38 mouse cellular contexts compared by ENCODE assay signal in the genomic region with DNA sequence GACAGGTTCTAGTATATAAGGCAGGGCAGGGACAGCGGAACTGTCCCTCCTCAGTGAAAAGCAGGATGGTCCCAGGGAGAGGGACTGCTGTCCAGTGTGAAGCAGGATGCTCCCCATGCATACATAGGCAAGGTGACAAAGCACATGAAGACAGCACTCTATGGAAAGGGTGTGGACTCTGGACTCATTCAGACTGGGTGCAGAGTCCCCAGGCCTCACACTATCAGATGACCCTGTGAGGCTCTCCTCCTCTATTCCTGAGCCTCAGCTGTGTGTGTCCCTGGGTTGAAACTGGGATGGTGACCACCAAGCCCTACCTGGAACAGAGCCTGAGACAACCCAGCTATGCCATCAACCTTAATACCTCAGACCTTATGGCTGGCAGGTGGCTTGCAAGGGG. TPM values are rescaled to one million over a fixed set of nuclear protein-coding genes. Genes with fewer than 3 reads are reported as not detected.
DNase-seq lines count a peak whose midpoint lies in the region; ATAC-seq and TF ChIP-seq lines count a peak whose summit lies in the region.
"Had no signal": no experiment of that assay in that cellular context is flagged by ENCODE, and none has a peak within 500 bp of the region (broad histone marks: within the 10 kb centered on the region; RNA-seq: fewer than 3 reads in every experiment).

No protein-coding gene starts in this region.

- no peaks in the 10 kb centered on the region for H3K27me3 ChIP-seq in G1E (ENCODE audit: insufficient read depth, low read length)
- H3K27me3 ChIP-seq in intestine, embryonic 14.5 days (replicated peaks; ENCODE audit: control insufficient read depth, insufficient read depth, low read length): no peaks in the 10 kb centered on the region
- no peaks in the 10 kb centered on the region for H3K27me3 ChIP-seq in liver, adult 2 months (ENCODE audit: control insufficient read depth, insufficient read depth, low read length)
- H3K27me3 ChIP-seq in liver, embryonic 15.5 days: no peaks in the 10 kb centered on the region
- H3K27me3 ChIP-seq: embryonic facial prominence, embryonic 12.5 days; forebrain, embryonic 15.5 days; midbrain, embryonic 13.5 days; neural tube, embryonic 13.5 days; stomach, embryonic 15.5 days had no signal

- H3K4me1 ChIP-seq in G1E (ENCODE audit: insufficient read depth, low read depth, low read length): peaks cover 96% of the 10 kb centered on the region
- no peaks in the 10 kb centered on the region for H3K4me1 ChIP-seq in intestine, embryonic 14.5 days (replicated peaks; ENCODE audit: control insufficient read depth, insufficient read depth, low read length)
- no peaks in the 10 kb centered on the region for H3K4me1 ChIP-seq in liver, adult 2 months (ENCODE audit: control insufficient read depth, insufficient read depth, low read length)
- peaks cover 80% of the 10 kb centered on the region for H3K4me1 ChIP-seq in liver, embryonic 15.5 days (replicated peaks)
- H3K4me1 ChIP-seq: forebrain, embryonic 15.5 days; midbrain, embryonic 13.5 days; neural tube, embryonic 13.5 days; stomach, embryonic 15.5 days had no signal

- peaks cover 29% of the 10 kb centered on the region for H3K36me3 ChIP-seq in G1E (replicated peaks)
- no peaks in the 10 kb centered on the region for H3K36me3 ChIP-seq in intestine, embryonic 14.5 days (ENCODE audit: control insufficient read depth, insufficient read depth, low read length)
- no peaks in the 10 kb centered on the region for H3K36me3 ChIP-seq in liver, adult 2 months (ENCODE audit: control insufficient read depth, insufficient read depth, low read length)
- no peaks in the 10 kb centered on the region for H3K36me3 ChIP-seq in liver, embryonic 15.5 days (replicated peaks)
- H3K36me3 ChIP-seq: forebrain, embryonic 15.5 days; heart, embryonic 13.5 days; neural tube, embryonic 13.5 days; stomach, embryonic 15.5 days had no signal

- H3K4me3 ChIP-seq in G1E (ENCODE audit: low read depth, low read length): peak overlapping the region; percentile 58; the same call in 1 of the 2 replicates
- no peak overlapping the region for H3K4me3 ChIP-seq in intestine, embryonic 14.5 days (ENCODE audit: low read depth, low read length)
- no peak overlapping the region for H3K4me3 ChIP-seq in liver, adult 2 months (ENCODE audit: insufficient read depth, low read depth, low read length)
- no peak overlapping the region for H3K4me3 ChIP-seq in liver, embryonic 15.5 days (replicated peaks)
- H3K4me3 ChIP-seq: embryonic facial prominence, embryonic 12.5 days; forebrain, embryonic 15.5 days; heart, adult 2 months; heart, embryonic 13.5 days; hindbrain, embryonic 10.5 days; midbrain, embryonic 13.5 days; neural tube, embryonic 13.5 days; stomach, embryonic 15.5 days had no signal

- no peak overlapping the region for H3K27ac ChIP-seq in intestine, embryonic 14.5 days (ENCODE audit: low read depth)
- H3K27ac ChIP-seq in liver, adult 2 months (replicated peaks; ENCODE audit: insufficient read depth, low read depth, low read length): no peak overlapping the region
- peak overlapping the region; percentile 78 for H3K27ac ChIP-seq in liver, embryonic 15.5 days (replicated peaks)
- H3K27ac ChIP-seq: embryonic facial prominence, embryonic 12.5 days; forebrain, embryonic 15.5 days; heart, adult 2 months; heart, embryonic 13.5 days; hindbrain, embryonic 10.5 days; macrophage; midbrain, embryonic 13.5 days; neural tube, embryonic 13.5 days; stomach, embryonic 15.5 days had no signal

- no peaks in the 10 kb centered on the region for H3K9me3 ChIP-seq in G1E (replicated peaks)
- H3K9me3 ChIP-seq in intestine, embryonic 14.5 days (ENCODE audit: control insufficient read depth, low read length): no peaks in the 10 kb centered on the region
- H3K9me3 ChIP-seq in liver, embryonic 15.5 days (replicated peaks): no peaks in the 10 kb centered on the region
- H3K9me3 ChIP-seq: embryonic facial prominence, embryonic 12.5 days; forebrain, embryonic 15.5 days; heart, embryonic 13.5 days; hindbrain, embryonic 10.5 days; midbrain, embryonic 13.5 days; neural tube, embryonic 13.5 days; stomach, embryonic 15.5 days had no signal

- 88% methylated on average over 1 of the region's 1 CpGs for WGBS in intestine, embryonic 14.5 days
- 91% methylated on average over 1 of the region's 1 CpGs for WGBS in liver, adult 2 months
- 66% methylated on average over 1 of the region's 1 CpGs for WGBS in liver, embryonic 15.5 days (ENCODE audit: insufficient replicate concordance)

- DNase-seq in G1E (ENCODE audit: low spot score): no peak
- no peak for DNase-seq in intestine, embryonic 14.5 days (ENCODE audit: low spot score)
- DNase-seq in liver, adult 2 months (ENCODE audit: extremely low read depth, low read depth, low spot score): peak; percentile 9
- no peak for DNase-seq in cerebellum, postnatal 36 days
- no peak for DNase-seq in retina, embryonic 14.5 days (ENCODE audit: low spot score)
- DNase-seq in left cerebral cortex, postnatal 4 days: no peak
- DNase-seq: adrenal gland, adult 2 months; adrenal gland, postnatal 36 days; cerebellum, adult 2 months; cerebellum, postnatal 25 days; embryo, embryonic 11 days; heart, adult 2 months; heart, postnatal 10 days; kidney, postnatal 14 days; layer of hippocampus, adult 9-11 months; lung, adult 18-20 months; retina, postnatal 1 day; right cerebral cortex, postnatal 25 days; thymus, adult 18-20 months; thymus, postnatal 25 days had no signal

- no peak overlapping the region for H3K9ac ChIP-seq in intestine, embryonic 14.5 days (ENCODE audit: low read length)
- H3K9ac ChIP-seq in liver, adult 2 months (ENCODE audit: low read depth, low read length): no peak overlapping the region
- H3K9ac ChIP-seq in liver, embryonic 15.5 days: no peak overlapping the region
- H3K9ac ChIP-seq: embryonic facial prominence, embryonic 12.5 days; forebrain, embryonic 15.5 days; heart, embryonic 13.5 days; midbrain, embryonic 13.5 days; neural tube, embryonic 13.5 days; stomach, embryonic 15.5 days had no signal

- H3K79me2 ChIP-seq in liver, adult 2 months (ENCODE audit: control insufficient read depth, insufficient read depth, low read length): no peaks in the 10 kb centered on the region

- intact Hi-C loops in left cerebral cortex, postnatal 4 days (cut with DNase I): no loop called here

- no peak overlapping the region for H3K4me2 ChIP-seq in intestine, embryonic 14.5 days (ENCODE audit: low read length)
- H3K4me2 ChIP-seq in liver, embryonic 15.5 days: peak overlapping the region; percentile 42
- H3K4me2 ChIP-seq: embryonic facial prominence, embryonic 12.5 days; forebrain, embryonic 15.5 days; heart, embryonic 13.5 days; midbrain, embryonic 13.5 days; neural tube, embryonic 13.5 days; stomach, embryonic 15.5 days had no signal

- TF ChIP-seq CTCF in G1E (IDR thresholded peaks at IDR 0.05; ENCODE audit: low read depth, low read length): no peak
- no peak for TF ChIP-seq CTCF in liver, adult 2 months (IDR thresholded peaks at IDR 0.05; ENCODE audit: low read depth, low read length)

- TF ChIP-seq POLR2A in liver, adult 2 months (IDR thresholded peaks at IDR 0.05; ENCODE audit: extremely low read depth, insufficient read depth, low read length): no peak

- ATAC-seq in G1E (ENCODE audit: extremely low read depth, insufficient number of reproducible peaks, low FRiP score, poor library complexity, severe bottlenecking): no peak
- peak; percentile 22; the same call in 1 of the 2 replicates for ATAC-seq in intestine, embryonic 14.5 days (replicated peaks; ENCODE audit: low FRiP score, low TSS enrichment, low read depth)
- peak; percentile 30; the same call in 1 of the 2 replicates for ATAC-seq in liver, embryonic 15.5 days (ENCODE audit: insufficient read depth)
- ATAC-seq: activated CD4-positive, CD25-positive, alpha-beta regulatory T cell, adult 4 months; CD4-positive, CD25-positive, alpha-beta regulatory T cell, adult 4 months; forebrain, embryonic 15.5 days; lung, postnatal 0 days; midbrain, embryonic 13.5 days had no signal

RNA-seq across cellular contexts. Expression of a gene that starts 29.3 kb away (rescaled TPM):
- total RNA-seq in G1E (2014; fragmentation: Nextera tagmentation) (not detected in 2 replicates), G1E (2017) (0.11 TPM in 1 of 2 replicates, not detected in the other)
- polyA plus RNA-seq in G1E (2012): not detected in 2 replicates
- polyA plus RNA-seq in intestine, embryonic 14.5 days (2014; fragmentation: Nextera tagmentation; extraction: Ambion mirVana): not detected in 2 replicates
- total RNA-seq in liver, adult 2 months (2014; rRNA removed): not detected in 2 replicates
- not detected in 2 replicates for polyA plus RNA-seq in liver, adult 2 months (2012; rRNA removed)
- not detected in 2 replicates for polyA plus RNA-seq in liver, embryonic 15.5 days (2015; fragmentation: Nextera tagmentation; extraction: Ambion mirVana)
- not detected for total RNA-seq in left cerebral cortex, postnatal 4 days (2021)
- total RNA-seq: adrenal gland, adult 2 months; adrenal gland, postnatal 36 days; gastrocnemius, adult 8-10 months; gastrocnemius, postnatal 4 days; heart, adult 2 months; heart, postnatal 10 days; left cerebral cortex, postnatal 10 days; megakaryocyte-erythroid progenitor cell, adult 5-6 weeks had no signal
- polyA plus RNA-seq: activated CD4-positive, CD25-positive, alpha-beta regulatory T cell, adult 4 months; adrenal gland, adult 2 months; CD4-positive, CD25-positive, alpha-beta regulatory T cell, adult 4 months; cerebellum, adult 2 months; embryonic facial prominence, embryonic 12.5 days; forebrain, embryonic 15.5 days; heart, embryonic 13.5 days; hindbrain, embryonic 10.5 days; kidney, embryonic 14.5 days; limb, embryonic 11.5 days; lung, postnatal 0 days; macrophage; midbrain, embryonic 13.5 days; neural tube, embryonic 13.5 days; stomach, embryonic 15.5 days had no signal

RNA-seq across cellular contexts. Expression of a gene that starts 57.7 kb away (rescaled TPM):
- total RNA-seq in G1E (2014; fragmentation: Nextera tagmentation) (264 and 265 TPM in 2 replicates), G1E (2017) (127 and 145 TPM in 2 replicates)
- 1,748 and 2,211 TPM in 2 replicates for polyA plus RNA-seq in G1E (2012)
- polyA plus RNA-seq in intestine, embryonic 14.5 days (2014; fragmentation: Nextera tagmentation; extraction: Ambion mirVana): 3.7 and 4.7 TPM in 2 replicates
- total RNA-seq in liver, adult 2 months (2014; rRNA removed): 0.09 and 0.27 TPM in 2 replicates
- 1.3 and 1.7 TPM in 2 replicates for polyA plus RNA-seq in liver, adult 2 months (2012; rRNA removed)
- polyA plus RNA-seq in liver, embryonic 15.5 days (2015; fragmentation: Nextera tagmentation; extraction: Ambion mirVana): 3.5 and 5.2 TPM in 2 replicates
- total RNA-seq in left cerebral cortex, postnatal 4 days (2021): 1 to 10 TPM; 2.6 to 3.1 TPM
- polyA plus RNA-seq: activated CD4-positive, CD25-positive, alpha-beta regulatory T cell, adult 4 months had no signal

Comparison
In these comparisons a context has a peak if more than half of its experiments do, and no peak if none do; other contexts are left out.
1. RNA of a gene that starts 57.7 kb away (polyA plus RNA-seq): 1,748 to 2,211 TPM in G1E; 3.7 to 4.7 TPM in intestine, embryonic 14.5 days, 3.5 to 5.2 TPM in liver, embryonic 15.5 days and 1.3 to 1.7 TPM in liver, adult 2 months; every median in the first group is over 100 times any median in the second.